10 mouse cellular contexts compared by ENCODE assay signal in genomic region chr5:119389857-119390256, GRCm38 (mm10).
DNase-seq lines count a peak whose midpoint lies in the region; ATAC-seq and TF ChIP-seq lines count a peak whose summit lies in the region.
"Had no signal": no experiment of that assay in that cellular context is flagged by ENCODE, and none has a peak within 500 bp of the region (broad histone marks: within the 10 kb centered on the region; RNA-seq: fewer than 3 reads in every experiment).

No protein-coding gene starts in this region.

- no peaks in the 10 kb centered on the region for H3K9me3 ChIP-seq in stomach, embryonic 14.5 days (ENCODE audit: control insufficient read depth, low read depth, low read length)
- no peaks in the 10 kb centered on the region for H3K9me3 ChIP-seq in stomach, postnatal 0 days (ENCODE audit: control insufficient read depth, low read length)
- no peaks in the 10 kb centered on the region for H3K9me3 ChIP-seq in liver, postnatal 0 days (ENCODE audit: low read length)
- H3K9me3 ChIP-seq: neural tube, embryonic 13.5 days had no signal

- TF ChIP-seq EP300 in stomach, postnatal 0 days (optimal IDR thresholded peaks at IDR 0.05): no peak
- TF ChIP-seq EP300 in liver, postnatal 0 days (IDR thresholded peaks at IDR 0.05; ENCODE audit: low read depth): no peak

- H3K27ac ChIP-seq in stomach, embryonic 14.5 days (ENCODE audit: low read length): peak overlapping the region; percentile 72; the same call in 1 of the 2 replicates
- no peak overlapping the region for H3K27ac ChIP-seq in stomach, postnatal 0 days (replicated peaks)
- no peak overlapping the region for H3K27ac ChIP-seq in liver, postnatal 0 days (ENCODE audit: low read depth)
- H3K27ac ChIP-seq: macrophage; neural tube, embryonic 13.5 days had no signal

- H3K36me3 ChIP-seq in stomach, embryonic 14.5 days (ENCODE audit: control insufficient read depth, insufficient read depth, low read length): no peaks in the 10 kb centered on the region
- H3K36me3 ChIP-seq in stomach, postnatal 0 days (ENCODE audit: control insufficient read depth, insufficient read depth, low read length): no peaks in the 10 kb centered on the region
- H3K36me3 ChIP-seq in liver, postnatal 0 days (replicated peaks; ENCODE audit: insufficient read depth, low read length): no peaks in the 10 kb centered on the region
- H3K36me3 ChIP-seq: neural tube, embryonic 13.5 days had no signal

- peak; percentile 27 to 57 for DNase-seq in gastrocnemius, postnatal 4 days (ENCODE audit: low spot score in 2 of 2)
- DNase-seq in gastrocnemius, adult 8-10 months (ENCODE audit: low spot score in 2 of 2): no peak
- no peak for DNase-seq in stomach, postnatal 0 days (ENCODE audit: low spot score)
- peak; percentile 40 to 60 for DNase-seq in left cerebral cortex, postnatal 10 days (ENCODE audit: extremely low spot score in 1 of 2, low spot score in 2 of 2)
- DNase-seq in neural tube, embryonic 10.5 days (ENCODE audit: extremely low spot score, low spot score): no peak
- no peak for DNase-seq in natural killer cell, adult 2 months (ENCODE audit: low spot score in 2 of 2)
- no peak for DNase-seq in liver, postnatal 0 days

- H3K27me3 ChIP-seq in stomach, embryonic 14.5 days (ENCODE audit: control insufficient read depth, insufficient read depth, low read length): no peaks in the 10 kb centered on the region
- no peaks in the 10 kb centered on the region for H3K27me3 ChIP-seq in stomach, postnatal 0 days (ENCODE audit: control insufficient read depth, insufficient read depth, low read length)
- no peaks in the 10 kb centered on the region for H3K27me3 ChIP-seq in liver, postnatal 0 days (ENCODE audit: insufficient read depth, low read length)
- H3K27me3 ChIP-seq: neural tube, embryonic 13.5 days had no signal

- ATAC-seq in stomach, embryonic 14.5 days (ENCODE audit: insufficient number of reproducible peaks, insufficient read depth, low FRiP score, low read depth): no peak
- no peak for ATAC-seq in stomach, postnatal 0 days (ENCODE audit: low FRiP score, low TSS enrichment)
- ATAC-seq in liver, postnatal 0 days: no peak

- 66% methylated on average over 7 of the region's 7 CpGs for WGBS in stomach, embryonic 14.5 days
- WGBS in stomach, postnatal 0 days: 49% methylated on average over 6 of the region's 7 CpGs
- 80% methylated on average over 7 of the region's 7 CpGs for WGBS in liver, postnatal 0 days (ENCODE audit: insufficient replicate concordance)

- no peak overlapping the region for H3K9ac ChIP-seq in stomach, embryonic 14.5 days (replicated peaks; ENCODE audit: low read depth, low read length)
- no peak overlapping the region for H3K9ac ChIP-seq in stomach, postnatal 0 days (ENCODE audit: low read length)
- H3K9ac ChIP-seq in liver, postnatal 0 days (replicated peaks): no peak overlapping the region
- H3K9ac ChIP-seq: neural tube, embryonic 13.5 days had no signal

- H3K4me1 ChIP-seq in stomach, embryonic 14.5 days (ENCODE audit: control insufficient read depth, insufficient read depth, low read length): peaks cover 3% of the 10 kb centered on the region; the same call in 1 of the 2 replicates
- no peaks in the 10 kb centered on the region for H3K4me1 ChIP-seq in stomach, postnatal 0 days (replicated peaks; ENCODE audit: control insufficient read depth, insufficient read depth)
- peaks cover 3% of the 10 kb centered on the region; the same call in 1 of the 2 replicates for H3K4me1 ChIP-seq in liver, postnatal 0 days (ENCODE audit: insufficient read depth)
- H3K4me1 ChIP-seq: neural tube, embryonic 13.5 days had no signal

- TF ChIP-seq CTCF in stomach, postnatal 0 days (IDR thresholded peaks at IDR 0.05; ENCODE audit: low read depth): no peak
- TF ChIP-seq CTCF in liver, postnatal 0 days (IDR thresholded peaks at IDR 0.05; ENCODE audit: low read depth): no peak

- intact Hi-C loops in left cerebral cortex, postnatal 10 days (cut with DNase I): no loop called here

- H3K4me2 ChIP-seq in stomach, embryonic 14.5 days (replicated peaks; ENCODE audit: low read depth, low read length): no peak overlapping the region
- no peak overlapping the region for H3K4me2 ChIP-seq in stomach, postnatal 0 days (replicated peaks; ENCODE audit: low read depth)
- H3K4me2 ChIP-seq in liver, postnatal 0 days (ENCODE audit: low read depth, low read length): no peak overlapping the region
- H3K4me2 ChIP-seq: neural tube, embryonic 13.5 days had no signal

- H3K4me3 ChIP-seq in stomach, embryonic 14.5 days (ENCODE audit: low read depth, low read length): no peak overlapping the region
- H3K4me3 ChIP-seq in stomach, postnatal 0 days (ENCODE audit: low read depth, low read length): no peak overlapping the region
- H3K4me3 ChIP-seq in liver, postnatal 0 days (ENCODE audit: low read depth, low read length): no peak overlapping the region
- H3K4me3 ChIP-seq: neural tube, embryonic 13.5 days had no signal

Comparison
In these comparisons a context has a peak if more than half of its experiments do, and no peak if none do; other contexts are left out.
1. DNase-seq: peak in gastrocnemius, postnatal 4 days (2 of 2) and left cerebral cortex, postnatal 10 days (2 of 2); none in gastrocnemius, adult 8-10 months (0 of 2), stomach, postnatal 0 days (single experiment), neural tube, embryonic 10.5 days (single experiment), natural killer cell, adult 2 months (0 of 2) and liver, postnatal 0 days (single experiment).